Mouse (Mus musculus): Measurements from ENCODE around the gene Tomt. TPM values are rescaled to one million over a fixed set of nuclear protein-coding genes. Genes with fewer than 3 reads are reported as not detected.
"Not testable (repeated sequence)": the region's sequence is repeated elsewhere in the genome, so short reads cannot be mapped to it uniquely, and the experiment has no call there.

Tomt gene
- polyA plus RNA-seq (2016; fragmentation: Nextera tagmentation; extraction: Ambion mirVana): 0.62 and 1.2 TPM in 2 replicates

GRCm38 (mm10) chr7:101906287-101906681 lies at the start of gene Tomt:
TSS of gene Tomt (minus strand) at chr7:101906359.
- Histone ChIP-seq H3K4me1 (peaks cover 27% of the 10 kb centered on the region), H3K4me3 (peak within 1 kb of the TSS; percentile 88), H3K36me3 (replicated peaks) (peaks cover 41% of the 10 kb centered on the region), H3K27ac (peak within 1 kb of the TSS; percentile 99), H3K27me3 (ENCODE audit: poor library complexity, severe bottlenecking) (no peaks in the 10 kb centered on the region), H3K9me3 (0 out of 2 replicates have a peak, but pooled peaks cover 5% of the 10 kb centered on the region)
- 25% methylated on average over 11 of the region's 11 CpGs for WGBS
- DNase-seq (ENCODE audit: extremely low spot score, low spot score): no peak

- Histone ChIP-seq H3K27me3 (ENCODE audit: poor library complexity, severe bottlenecking) (no peaks in the 10 kb centered on the region), H3K4me3 (no peak overlapping the region), H3K36me3 (replicated peaks) (peaks cover 10% of the 10 kb centered on the region; the same call in 1 of the 2 replicates), H3K4me1 (peaks cover 17% of the 10 kb centered on the region), H3K9me3 (no peaks in the 10 kb centered on the region), H3K27ac (no peak overlapping the region)
- WGBS: 66% methylated on average over 4 of the region's 4 CpGs
- no peak for DNase-seq (ENCODE audit: extremely low spot score, low spot score)
These were observed 49.7 kb upstream of the Tomt start for GRCm38 (mm10) chr7:101955862-101956261.

GRCm38 (mm10) chr7:101955276-101955675 lies 49.1 kb upstream of the Tomt start:
- Histone ChIP-seq H3K9me3 (no peaks in the 10 kb centered on the region), H3K27ac (no peak overlapping the region), H3K4me3 (no peak overlapping the region), H3K27me3 (ENCODE audit: poor library complexity, severe bottlenecking) (no peaks in the 10 kb centered on the region), H3K36me3 (replicated peaks) (peaks cover 10% of the 10 kb centered on the region; the same call in 1 of the 2 replicates), H3K4me1 (peaks cover 15% of the 10 kb centered on the region)
- 90% methylated on average over 2 of the region's 2 CpGs for WGBS
- DNase-seq (ENCODE audit: extremely low spot score, low spot score): no peak

GRCm38 (mm10) chr7:101954163-101954562 lies 48.0 kb upstream of the Tomt start:
- no peak for DNase-seq (ENCODE audit: extremely low spot score, low spot score)
- Histone ChIP-seq H3K4me1 (peaks cover 4% of the 10 kb centered on the region), H3K9me3 (no peaks in the 10 kb centered on the region), H3K27ac (no peak overlapping the region), H3K4me3 (no peak overlapping the region), H3K27me3 (ENCODE audit: poor library complexity, severe bottlenecking) (no peaks in the 10 kb centered on the region), H3K36me3 (replicated peaks) (peaks cover 10% of the 10 kb centered on the region; the same call in 1 of the 2 replicates)
- 97% methylated on average over 2 of the region's 2 CpGs for WGBS

GRCm38 (mm10) chr7:101952098-101952497 lies 45.9 kb upstream of the Tomt start:
- DNase-seq (ENCODE audit: extremely low spot score, low spot score): no peak
- H3K27ac ChIP-seq: no peak overlapping the region
- no peak overlapping the region for H3K4me3 ChIP-seq
- peaks cover 14% of the 10 kb centered on the region; the same call in 1 of the 2 replicates for H3K36me3 ChIP-seq (replicated peaks)
- peaks cover 4% of the 10 kb centered on the region for H3K4me1 ChIP-seq
- 76% methylated on average over 2 of the region's 2 CpGs for WGBS
- no peaks in the 10 kb centered on the region for H3K27me3 ChIP-seq (ENCODE audit: poor library complexity, severe bottlenecking)
- no peaks in the 10 kb centered on the region for H3K9me3 ChIP-seq

- H3K36me3 ChIP-seq (replicated peaks): peaks cover 16% of the 10 kb centered on the region; the same call in 1 of the 2 replicates
- no peak overlapping the region for H3K27ac ChIP-seq
- H3K4me3 ChIP-seq: no peak overlapping the region
- WGBS: 97% methylated on average over 1 of the region's 1 CpGs
- H3K9me3 ChIP-seq: no peaks in the 10 kb centered on the region
- DNase-seq (ENCODE audit: extremely low spot score, low spot score): no peak
- H3K4me1 ChIP-seq: peaks cover 4% of the 10 kb centered on the region
- no peaks in the 10 kb centered on the region for H3K27me3 ChIP-seq (ENCODE audit: poor library complexity, severe bottlenecking)
These were observed 45.5 kb upstream of the Tomt start for GRCm38 (mm10) chr7:101951648-101952047.

GRCm38 (mm10) chr7:101949008-101949407 lies 42.8 kb upstream of the Tomt start:
- WGBS: 93% methylated on average over 5 of the region's 5 CpGs
- not testable (repeated sequence) for H3K27ac ChIP-seq; H3K4me1 ChIP-seq; DNase-seq (ENCODE audit: extremely low spot score, low spot score); H3K27me3 ChIP-seq (ENCODE audit: poor library complexity, severe bottlenecking); H3K9me3 ChIP-seq; H3K4me3 ChIP-seq
- peaks cover 21% of the 10 kb centered on the region for H3K36me3 ChIP-seq (replicated peaks)

- peaks cover 46% of the 10 kb centered on the region for H3K36me3 ChIP-seq (replicated peaks)
- WGBS: 92% methylated on average over 4 of the region's 4 CpGs
- no peak overlapping the region for H3K27ac ChIP-seq
- H3K9me3 ChIP-seq: no peaks in the 10 kb centered on the region
- peaks cover 13% of the 10 kb centered on the region for H3K4me1 ChIP-seq
- H3K27me3 ChIP-seq (ENCODE audit: poor library complexity, severe bottlenecking): no peaks in the 10 kb centered on the region
- DNase-seq (ENCODE audit: extremely low spot score, low spot score): no peak
- H3K4me3 ChIP-seq: no peak overlapping the region
These were observed 33.6 kb upstream of the Tomt start for GRCm38 (mm10) chr7:101939758-101940157.

- Histone ChIP-seq H3K36me3 (replicated peaks) (peaks cover 46% of the 10 kb centered on the region), H3K27ac (no peak overlapping the region), H3K4me3 (no peak overlapping the region), H3K9me3 (no peaks in the 10 kb centered on the region), H3K4me1 (peaks cover 17% of the 10 kb centered on the region), H3K27me3 (ENCODE audit: poor library complexity, severe bottlenecking) (no peaks in the 10 kb centered on the region)
- DNase-seq (ENCODE audit: extremely low spot score, low spot score): no peak
- 85% methylated on average over 2 of the region's 2 CpGs for WGBS
These were observed 32.2 kb upstream of the Tomt start for GRCm38 (mm10) chr7:101938348-101938747.

- no peaks in the 10 kb centered on the region for H3K9me3 ChIP-seq
- WGBS: 97% methylated on average over 4 of the region's 4 CpGs
- peaks cover 24% of the 10 kb centered on the region for H3K4me1 ChIP-seq
- H3K4me3 ChIP-seq: no peak overlapping the region
- no peak for DNase-seq (ENCODE audit: extremely low spot score, low spot score)
- H3K27me3 ChIP-seq (ENCODE audit: poor library complexity, severe bottlenecking): no peaks in the 10 kb centered on the region
- peaks cover 46% of the 10 kb centered on the region for H3K36me3 ChIP-seq (replicated peaks)
- H3K27ac ChIP-seq: no peak overlapping the region
These were observed 31.4 kb upstream of the Tomt start for GRCm38 (mm10) chr7:101937569-101937968.

- Histone ChIP-seq H3K9me3 (no peaks in the 10 kb centered on the region), H3K4me1 (peaks cover 27% of the 10 kb centered on the region), H3K27me3 (ENCODE audit: poor library complexity, severe bottlenecking) (no peaks in the 10 kb centered on the region), H3K36me3 (replicated peaks) (peaks cover 43% of the 10 kb centered on the region), H3K4me3 (no peak overlapping the region), H3K27ac (no peak overlapping the region)
- 95% methylated on average over 4 of the region's 4 CpGs for WGBS
- no peak for DNase-seq (ENCODE audit: extremely low spot score, low spot score)
These were observed 30.8 kb upstream of the Tomt start for GRCm38 (mm10) chr7:101936996-101937395.

GRCm38 (mm10) chr7:101935957-101936356 lies 29.8 kb upstream of the Tomt start:
- no peak for DNase-seq (ENCODE audit: extremely low spot score, low spot score)
- H3K9me3 ChIP-seq: no peaks in the 10 kb centered on the region
- peaks cover 27% of the 10 kb centered on the region for H3K4me1 ChIP-seq
- peaks cover 43% of the 10 kb centered on the region for H3K36me3 ChIP-seq (replicated peaks)
- no peaks in the 10 kb centered on the region for H3K27me3 ChIP-seq (ENCODE audit: poor library complexity, severe bottlenecking)
- H3K4me3 ChIP-seq: peak overlapping the region; percentile 90; the same call in 1 of the 2 replicates
- no peak overlapping the region for H3K27ac ChIP-seq
- 89% methylated on average over 4 of the region's 4 CpGs for WGBS

- peaks cover 29% of the 10 kb centered on the region for H3K36me3 ChIP-seq (replicated peaks)
- no peaks in the 10 kb centered on the region for H3K27me3 ChIP-seq (ENCODE audit: poor library complexity, severe bottlenecking)
- H3K4me1 ChIP-seq: peaks cover 27% of the 10 kb centered on the region
- no peaks in the 10 kb centered on the region for H3K9me3 ChIP-seq
- peak within 1 kb of the TSS; percentile 95 for H3K27ac ChIP-seq
- peak; percentile 98 for DNase-seq (ENCODE audit: extremely low spot score, low spot score)
- peak within 1 kb of the TSS; percentile 90 for H3K4me3 ChIP-seq
- WGBS: under 1% methylated on average over 40 of the region's 40 CpGs
These were observed 27.6 kb upstream of the Tomt start, which contains the start of the genes Lrrc51 and Numa1 for GRCm38 (mm10) chr7:101933751-101934240. TSS of gene Lrrc51 (minus strand) at chr7:101933895. TSS of gene Numa1 (plus strand) at chr7:101934111.
